Mouse (Mus musculus) lung, embryonic 14.5 days (tissue): Measurements from ENCODE around the gene Trp63. TPM values are rescaled to one million over a fixed set of nuclear protein-coding genes. Genes with fewer than 3 reads are reported as not detected.

Source experiments
- ATAC-seq: fragments of 200-750 bp; cut with Nextera tagmentation; 2 replicates; pipeline ENCODE4 v1.8.0; 2017; ENCODE audit warnings: mild to moderate bottlenecking, moderate TSS enrichment, moderate library complexity; ENCODE audit not compliant: insufficient read depth
- DNase-seq: peaks from one replicate; pipeline ENCODE4 v3.0.0-alpha.2; 2015
- H3K27ac ChIP-seq: fragments of 300-500 bp; sonication (generic); 2 replicates; pipeline ENCODE4 v1.5.1; 2014; ENCODE audit warnings: low read depth, mild to moderate bottlenecking, moderate library complexity
- H3K27me3 ChIP-seq: fragments of 300-500 bp; sonication (generic); 2 replicates; pipeline ENCODE4 v1.6.1; 2014; ENCODE audit warnings: low read length, control low read depth; ENCODE audit not compliant: insufficient read depth
- H3K36me3 ChIP-seq: fragments of 300-500 bp; sonication (generic); 2 replicates; pipeline ENCODE4 v1.6.1; 2014; ENCODE audit warnings: control low read depth; ENCODE audit not compliant: insufficient read depth
- H3K4me1 ChIP-seq: fragments of 300-500 bp; sonication (generic); 2 replicates; pipeline ENCODE4 v1.6.1; 2014; ENCODE audit warnings: antibody characterized with exemption, control low read depth; ENCODE audit not compliant: insufficient read depth
- H3K4me2 ChIP-seq: fragments of 300-500 bp; sonication (generic); 2 replicates; pipeline ENCODE4 v1.6.1; 2014; ENCODE audit warnings: mild to moderate bottlenecking
- H3K4me3 ChIP-seq: fragments of 300-500 bp; sonication (generic); 2 replicates; pipeline ENCODE4 v1.5.1; 2014; ENCODE audit warnings: low read depth, low read length
- H3K9ac ChIP-seq: fragments of 300-500 bp; sonication (generic); 2 replicates; pipeline ENCODE4 v1.6.1; 2014
- H3K9me3 ChIP-seq: fragments of 300-500 bp; sonication (generic); 2 replicates; pipeline ENCODE4 v1.6.1; 2016; ENCODE audit warnings: low read depth, low read length, control low read depth
- CTCF ChIP-seq: IDR thresholded peaks from 2 replicates; pipeline ENCODE4 v1.5.1; 2016; ENCODE audit warnings: antibody characterized with exemption, low read depth
- WGBS: fragments of 180-500 bp; shearing (Covaris S2); extraction: QIAGEN DNeasy Blood & Tissue Kit; methylation state at CpG from one replicate; pipeline ENCODE4 v1.1.7; 2014; 5-methylcytosine and 5-hydroxymethylcytosine counted together
- polyA plus RNA-seq: library from polyadenylated mRNA; unstranded; fragments of >200 nt; fragmentation: Nextera tagmentation; extraction: Ambion mirVana; gene quantifications from 2 replicates; pipeline ENCODE4 v1.2.1, GENCODE M21; 2014

The Trp63 gene
- polyA plus RNA-seq, 1 experiment from 2014 or later: 0.96 TPM

GRCm38 (mm10) chr16:25912185-25912584 lies 228.6 kb downstream of the Trp63 start:
- Histone ChIP-seq H3K36me3 (no peaks in the 10 kb centered on the region), H3K9ac (no peak overlapping the region), H3K4me1 (no peaks in the 10 kb centered on the region), H3K27ac (no peak overlapping the region), H3K27me3 (no peaks in the 10 kb centered on the region), H3K9me3 (no peaks in the 10 kb centered on the region), H3K4me2 (no peak overlapping the region), H3K4me3 (no peak overlapping the region)
- DNase-seq (no peak), ATAC-seq (no peak)
- WGBS: 58% methylated on average over 1 of the region's 1 CpGs
- no peak for TF ChIP-seq CTCF

- Histone ChIP-seq H3K4me1 (no peaks in the 10 kb centered on the region), H3K27ac (no peak overlapping the region), H3K36me3 (no peaks in the 10 kb centered on the region), H3K4me3 (no peak overlapping the region), H3K9me3 (no peaks in the 10 kb centered on the region), H3K27me3 (no peaks in the 10 kb centered on the region), H3K9ac (no peak overlapping the region), H3K4me2 (no peak overlapping the region)
- no peak for ATAC-seq
- DNase-seq: no peak
- WGBS: 78% methylated on average over 2 of the region's 2 CpGs
- no peak for TF ChIP-seq CTCF
Measured at GRCm38 (mm10) chr16:25934181-25934580, 250.6 kb downstream of the Trp63 start.
